Mouse (Mus musculus): ENCODE measurements around the gene Noct.

DNA sequence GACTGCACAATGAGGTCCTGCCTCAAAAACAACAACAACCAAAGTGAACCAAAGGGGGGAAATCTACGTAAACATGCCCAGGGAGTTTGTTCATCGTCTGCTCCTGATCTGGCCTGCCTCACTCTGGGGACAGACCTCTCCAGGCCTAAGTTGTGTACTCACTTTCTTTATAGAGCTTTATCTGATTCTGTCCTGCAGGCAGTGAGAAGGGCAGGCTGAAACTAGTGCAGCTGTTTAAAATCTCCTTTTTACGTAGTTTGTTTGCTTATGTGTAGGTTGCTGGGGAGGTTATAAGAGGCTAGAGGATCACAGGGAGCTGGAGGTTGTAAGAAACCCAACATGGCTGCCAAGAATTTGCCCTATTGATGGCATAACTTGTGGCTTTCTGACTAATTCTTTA, 7.3 kb downstream of the Noct start:
- TF ChIP-seq CTCF (conservative IDR thresholded peaks at IDR 0.05; ENCODE audit: low read length) = no peak
- no peak for TF ChIP-seq POU5F1 (IDR thresholded peaks at IDR 0.05; ENCODE audit: borderline replicate concordance, low read length)
- no peak for TF ChIP-seq NANOG (IDR thresholded peaks at IDR 0.05; ENCODE audit: borderline replicate concordance, low read length)
